In the genomic region with DNA sequence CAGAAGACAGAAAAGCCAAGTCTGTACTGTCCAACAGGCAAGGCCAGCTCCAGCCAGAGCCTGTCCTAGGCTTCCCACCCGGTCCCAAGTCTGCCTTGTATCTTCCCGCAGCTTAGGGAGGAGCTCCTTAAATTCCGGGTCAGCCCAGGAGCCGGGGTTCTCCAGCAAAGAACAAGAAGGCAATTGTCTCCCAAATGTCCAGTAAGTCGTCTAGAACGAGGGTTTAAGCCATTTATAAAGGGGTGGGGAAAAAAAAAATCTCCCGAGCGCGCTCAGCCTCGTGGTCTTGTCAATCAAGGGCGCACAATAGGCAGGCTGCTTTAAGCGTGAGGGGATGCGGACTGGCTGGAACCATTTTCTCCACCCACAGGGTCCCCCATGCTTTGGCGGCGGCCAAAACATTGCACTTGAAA, we compare ENCODE assay signal across 8 mouse cellular contexts. TPM values are rescaled to one million over a fixed set of nuclear protein-coding genes. Genes with fewer than 3 reads are reported as not detected.
A peak's percentile ranks its signal among the peaks of the same experiment; 100 is the strongest.
DNase-seq lines count a peak whose midpoint lies in the region; ATAC-seq and TF ChIP-seq lines count a peak whose summit lies in the region.

No protein-coding gene starts in this region.

- no peak for TF ChIP-seq POLR2A in ES-Bruce4 (IDR thresholded peaks at IDR 0.05; ENCODE audit: insufficient read depth, low read length)

- H3K9me3 ChIP-seq in ES-Bruce4 (replicated peaks; ENCODE audit: control insufficient read depth, insufficient read depth, low read length, poor library complexity, severe bottlenecking), result no peaks in the 10 kb centered on the region
- no peaks in the 10 kb centered on the region for H3K9me3 ChIP-seq in forebrain, embryonic 16.5 days (ENCODE audit: control insufficient read depth, low read length)
- H3K9me3 ChIP-seq in midbrain, embryonic 13.5 days, result no peaks in the 10 kb centered on the region

- H3K4me3 ChIP-seq in ES-Bruce4 (ENCODE audit: low read depth, low read length), result peak overlapping the region; percentile 60
- H3K4me3 ChIP-seq in forebrain, embryonic 16.5 days (replicated peaks; ENCODE audit: low read length), result peak overlapping the region; percentile 63
- peak overlapping the region; percentile 74 for H3K4me3 ChIP-seq in layer of hippocampus, adult 2 months
- peak overlapping the region; percentile 63 for H3K4me3 ChIP-seq in midbrain, embryonic 13.5 days (replicated peaks)

- no peak for TF ChIP-seq CTCF in ES-Bruce4 (IDR thresholded peaks at IDR 0.05; ENCODE audit: low read depth, low read length)
- no peak for TF ChIP-seq CTCF in layer of hippocampus, adult 2 months (conservative IDR thresholded peaks at IDR 0.05)

- H3K36me3 ChIP-seq in ES-Bruce4 (ENCODE audit: control insufficient read depth, insufficient read depth, low read length, poor library complexity, severe bottlenecking), result no peaks in the 10 kb centered on the region
- H3K36me3 ChIP-seq in forebrain, embryonic 16.5 days (ENCODE audit: control insufficient read depth, insufficient read depth), result no peaks in the 10 kb centered on the region
- no peaks in the 10 kb centered on the region; the same call in 1 of the 2 replicates for H3K36me3 ChIP-seq in midbrain, embryonic 13.5 days

- no peak overlapping the region for H3K27ac ChIP-seq in ES-Bruce4 (ENCODE audit: insufficient read depth, low read length)
- peak overlapping the region; percentile 85 for H3K27ac ChIP-seq in forebrain, embryonic 16.5 days (ENCODE audit: low read length)
- H3K27ac ChIP-seq in layer of hippocampus, adult 2 months, result peak overlapping the region; percentile 88
- peak overlapping the region; percentile 83 for H3K27ac ChIP-seq in midbrain, embryonic 13.5 days

- peak overlapping the region; percentile 15 for H3K9ac ChIP-seq in ES-Bruce4 (ENCODE audit: low read depth, poor library complexity, severe bottlenecking)
- H3K9ac ChIP-seq in forebrain, embryonic 16.5 days (replicated peaks; ENCODE audit: low read depth, low read length), result peak overlapping the region; percentile 69
- peak overlapping the region; percentile 82 for H3K9ac ChIP-seq in midbrain, embryonic 13.5 days (replicated peaks)

- TF ChIP-seq EP300 in ES-Bruce4 (IDR thresholded peaks at IDR 0.05; ENCODE audit: insufficient read depth, low read depth, low read length), result no peak

- peak overlapping the region; percentile 94 for H3K4me2 ChIP-seq in forebrain, embryonic 16.5 days (ENCODE audit: low read length)
- H3K4me2 ChIP-seq in midbrain, embryonic 13.5 days (replicated peaks), result peak overlapping the region; percentile 94

- peaks cover 2% of the 10 kb centered on the region for H3K4me1 ChIP-seq in ES-Bruce4 (ENCODE audit: control insufficient read depth, insufficient read depth, low read length)
- H3K4me1 ChIP-seq in forebrain, embryonic 16.5 days (replicated peaks; ENCODE audit: control insufficient read depth, insufficient read depth, low read length), result peaks cover 36% of the 10 kb centered on the region
- peaks cover 54% of the 10 kb centered on the region for H3K4me1 ChIP-seq in midbrain, embryonic 13.5 days (replicated peaks)

- peak; percentile 80 for ATAC-seq in forebrain, embryonic 16.5 days
- peak; percentile 70 for ATAC-seq in midbrain, embryonic 13.5 days

- under 1% methylated on average over 15 of the region's 15 CpGs for WGBS in forebrain, embryonic 16.5 days
- under 1% methylated on average over 15 of the region's 15 CpGs for WGBS in midbrain, embryonic 13.5 days

- DNase-seq in brain, embryonic 18.5 days (ENCODE audit: low read depth, low spot score), result peak; percentile 71
- DNase-seq in layer of hippocampus, adult 2 months (ENCODE audit: low spot score in 2 of 2), result peak; percentile 50 to 69
- no peak for DNase-seq in gastrocnemius, adult 18-20 months (ENCODE audit: low spot score)
- no peak for DNase-seq in MN1 (ENCODE audit: low spot score)
- DNase-seq in thymus, postnatal 36 days, result no peak

- H3K27me3 ChIP-seq in ES-Bruce4 (ENCODE audit: control insufficient read depth, insufficient read depth, low read length, poor library complexity, severe bottlenecking), result no peaks in the 10 kb centered on the region
- no peaks in the 10 kb centered on the region for H3K27me3 ChIP-seq in forebrain, embryonic 16.5 days (replicated peaks; ENCODE audit: control insufficient read depth, insufficient read depth, low read length)
- H3K27me3 ChIP-seq in midbrain, embryonic 13.5 days, result 0 out of 2 replicates have a peak, but pooled peaks cover 7% of the 10 kb centered on the region

RNA-seq across cellular contexts. Expression of gene Bcat1, which starts 28.5 kb away (rescaled TPM):
- polyA plus RNA-seq in ES-Bruce4 (2011; ENCODE audit: insufficient read depth, insufficient read length, low read depth, missing spikeins), result 141 and 170 TPM in 2 replicates
- 108 and 110 TPM in 2 replicates for polyA plus RNA-seq in forebrain, embryonic 16.5 days (2015; fragmentation: Nextera tagmentation; extraction: Ambion mirVana)
- 100 to 1,000 TPM in 1 of 2 experiments, 10 to 100 TPM in 1; 96.8 to 105 TPM for total RNA-seq in layer of hippocampus, adult 2 months (2021)
- polyA plus RNA-seq in midbrain, embryonic 13.5 days (2015; fragmentation: Nextera tagmentation; extraction: Ambion mirVana), result 109 and 116 TPM in 2 replicates
- total RNA-seq in gastrocnemius, adult 18-20 months (2021), result under 1 TPM; 0.53 to 0.64 TPM

Comparison
In these comparisons a context has a peak if more than half of its experiments do, and no peak if none do; other contexts are left out.
1. H3K9ac ChIP-seq: peak in every context shown above with its lines; median percentile 82 in midbrain, embryonic 13.5 days; 69 in forebrain, embryonic 16.5 days; 15 in ES-Bruce4.
2. DNase-seq: peak in brain, embryonic 18.5 days (single experiment) and layer of hippocampus, adult 2 months (2 of 2); none in gastrocnemius, adult 18-20 months (single experiment), MN1 (single experiment) and thymus, postnatal 36 days (0 of 2).
3. Peak in every context shown above with its lines, with median percentiles within 50 percentile points of each other: H3K4me3 ChIP-seq.